ENCODE assay signal across 26 mouse cellular contexts in genomic region chr9:56691226-56691625, GRCm38 (mm10).
DNase-seq lines count a peak whose midpoint lies in the region; ATAC-seq and TF ChIP-seq lines count a peak whose summit lies in the region.
"Had no signal": no experiment of that assay in that cellular context is flagged by ENCODE, and none has a peak within 500 bp of the region (broad histone marks: within the 10 kb centered on the region; RNA-seq: fewer than 3 reads in every experiment).

No protein-coding gene starts in this region.

- peaks cover 11% of the 10 kb centered on the region for H3K4me1 ChIP-seq in forebrain, postnatal 0 days (ENCODE audit: insufficient read depth)
- peaks cover 18% of the 10 kb centered on the region for H3K4me1 ChIP-seq in forebrain, embryonic 14.5 days (ENCODE audit: control insufficient read depth, insufficient read depth, low read length)

- no peak overlapping the region for H3K9ac ChIP-seq in forebrain, postnatal 0 days
- no peak overlapping the region for H3K9ac ChIP-seq in forebrain, embryonic 14.5 days (ENCODE audit: low read length)
- H3K9ac ChIP-seq: embryonic facial prominence, embryonic 12.5 days; forebrain, embryonic 12.5 days; heart, embryonic 12.5 days; heart, embryonic 15.5 days; hindbrain, embryonic 13.5 days; intestine, embryonic 15.5 days had no signal

- no peak overlapping the region for H3K27ac ChIP-seq in forebrain, postnatal 0 days (ENCODE audit: low read depth, low read length)
- H3K27ac ChIP-seq in forebrain, embryonic 14.5 days (ENCODE audit: low read depth, low read length), result no peak overlapping the region
- H3K27ac ChIP-seq: embryonic facial prominence, embryonic 12.5 days; forebrain, embryonic 12.5 days; gastrocnemius, adult 2 months; heart, embryonic 15.5 days; hindbrain, embryonic 13.5 days; intestine, embryonic 15.5 days had no signal

- ATAC-seq in forebrain, postnatal 0 days, result peak; percentile 12; the same call in 1 of the 2 replicates
- no peak for ATAC-seq in forebrain, embryonic 14.5 days
- ATAC-seq in CD4-positive, CD25-positive, alpha-beta regulatory T cell, adult 4 months, result no peak
- ATAC-seq: activated CD4-positive, CD25-positive, alpha-beta regulatory T cell, adult 4 months; forebrain, embryonic 16.5 days; intestine, embryonic 15.5 days had no signal

- H3K4me2 ChIP-seq in forebrain, postnatal 0 days (ENCODE audit: low read depth), result no peak overlapping the region
- no peak overlapping the region for H3K4me2 ChIP-seq in forebrain, embryonic 14.5 days (ENCODE audit: low read length)
- H3K4me2 ChIP-seq: embryonic facial prominence, embryonic 12.5 days; forebrain, embryonic 12.5 days; heart, embryonic 12.5 days; heart, embryonic 15.5 days; hindbrain, embryonic 13.5 days; intestine, embryonic 15.5 days had no signal

- H3K4me3 ChIP-seq in forebrain, postnatal 0 days (ENCODE audit: low read depth, low read length), result no peak overlapping the region
- no peak overlapping the region for H3K4me3 ChIP-seq in forebrain, embryonic 14.5 days (ENCODE audit: low read depth, low read length)
- H3K4me3 ChIP-seq: embryonic facial prominence, embryonic 12.5 days; erythroblast, embryonic 14.5 days; forebrain, embryonic 12.5 days; gastrocnemius, adult 2 months; heart, embryonic 12.5 days; heart, embryonic 15.5 days; hindbrain, embryonic 10.5 days; hindbrain, embryonic 13.5 days; intestine, embryonic 15.5 days had no signal

- no peaks in the 10 kb centered on the region for H3K36me3 ChIP-seq in forebrain, postnatal 0 days (ENCODE audit: insufficient read depth)
- no peaks in the 10 kb centered on the region for H3K36me3 ChIP-seq in forebrain, embryonic 14.5 days (ENCODE audit: control insufficient read depth, insufficient read depth, low read length)
- H3K36me3 ChIP-seq: embryonic facial prominence, embryonic 12.5 days; forebrain, embryonic 12.5 days; heart, embryonic 12.5 days; heart, embryonic 15.5 days; hindbrain, embryonic 10.5 days; hindbrain, embryonic 13.5 days; intestine, embryonic 15.5 days had no signal

- TF ChIP-seq CTCF in forebrain, postnatal 0 days (IDR thresholded peaks at IDR 0.05; ENCODE audit: low read depth), result no peak

- H3K27me3 ChIP-seq in forebrain, postnatal 0 days (ENCODE audit: insufficient read depth, low read length), result no peaks in the 10 kb centered on the region
- no peaks in the 10 kb centered on the region for H3K27me3 ChIP-seq in forebrain, embryonic 14.5 days (replicated peaks; ENCODE audit: control insufficient read depth, insufficient read depth, low read length)
- H3K27me3 ChIP-seq: embryonic facial prominence, embryonic 12.5 days; heart, embryonic 12.5 days; heart, embryonic 15.5 days; hindbrain, embryonic 13.5 days; intestine, embryonic 15.5 days had no signal

- 61% methylated on average over 3 of the region's 3 CpGs for WGBS in forebrain, postnatal 0 days
- 58% methylated on average over 3 of the region's 3 CpGs for WGBS in forebrain, embryonic 14.5 days

- H3K9me3 ChIP-seq in forebrain, postnatal 0 days (ENCODE audit: low read length), result no peaks in the 10 kb centered on the region
- no peaks in the 10 kb centered on the region for H3K9me3 ChIP-seq in forebrain, embryonic 14.5 days (replicated peaks; ENCODE audit: control insufficient read depth, low read length)
- H3K9me3 ChIP-seq: embryonic facial prominence, embryonic 12.5 days; forebrain, embryonic 12.5 days; heart, embryonic 12.5 days; heart, embryonic 15.5 days; hindbrain, embryonic 10.5 days; hindbrain, embryonic 13.5 days; intestine, embryonic 15.5 days had no signal

- peak; percentile 21 for DNase-seq in forebrain, postnatal 0 days
- no peak for DNase-seq in forebrain, embryonic 14.5 days (ENCODE audit: low spot score)
- peak; percentile 64 for DNase-seq in retina, postnatal 1 day
- no peak for DNase-seq in retina, embryonic 14.5 days (ENCODE audit: low spot score)
- DNase-seq in retina, postnatal 7 days (ENCODE audit: low read depth, low spot score), result peak; percentile 54
- DNase-seq: adrenal gland, adult 8-10 months; adrenal gland, postnatal 25 days; cerebellum, adult 11 months; cerebellum, adult 2 months; cerebellum, adult 9-11 months; gastrocnemius, adult 2 months; gastrocnemius, postnatal 14 days; heart, adult 18-20 months; heart, postnatal 10 days; heart, postnatal 36 days had no signal

Comparison
In these comparisons a context has a peak if more than half of its experiments do, and no peak if none do; other contexts are left out.
1. DNase-seq: peak in forebrain, postnatal 0 days (single experiment), retina, postnatal 1 day (single experiment) and retina, postnatal 7 days (single experiment); none in forebrain, embryonic 14.5 days (single experiment) and retina, embryonic 14.5 days (single experiment).